Mouse (Mus musculus): Measurements from ENCODE around the gene Gm5771. TPM values are rescaled to one million over a fixed set of nuclear protein-coding genes. Genes with fewer than 3 reads are reported as not detected.
"Not testable (repeated sequence)": the region's sequence is repeated elsewhere in the genome, so short reads cannot be mapped to it uniquely, and the experiment has no call there.

Gene Gm5771
- not detected for total RNA-seq (2022)

GRCm38 (mm10) chr6:41392056-41392455 is at the start of gene Gm5771:
Gm5771 (plus strand) TSS chr6:41392356.
- DNase-seq (ENCODE audit: low spot score in 2 of 2), result not testable (repeated sequence)

- DNase-seq (ENCODE audit: low spot score in 2 of 2), result no peak
Observed at GRCm38 (mm10) chr6:41353932-41354331, 38.2 kb upstream of the Gm5771 start, which contains the start of gene Try10. Try10 (plus strand) TSS chr6:41354105.

GRCm38 (mm10) chr6:41373772-41374171 is 18.4 kb upstream of the Gm5771 start:
- not testable (repeated sequence) for DNase-seq (ENCODE audit: low spot score in 2 of 2)

- not testable (repeated sequence) for DNase-seq (ENCODE audit: low spot score in 2 of 2)
Observed at GRCm38 (mm10) chr6:41377578-41377977, 14.6 kb upstream of the Gm5771 start, which contains the start of gene Prss3. Prss3 (minus strand) TSS chr6:41377678.

DNA sequence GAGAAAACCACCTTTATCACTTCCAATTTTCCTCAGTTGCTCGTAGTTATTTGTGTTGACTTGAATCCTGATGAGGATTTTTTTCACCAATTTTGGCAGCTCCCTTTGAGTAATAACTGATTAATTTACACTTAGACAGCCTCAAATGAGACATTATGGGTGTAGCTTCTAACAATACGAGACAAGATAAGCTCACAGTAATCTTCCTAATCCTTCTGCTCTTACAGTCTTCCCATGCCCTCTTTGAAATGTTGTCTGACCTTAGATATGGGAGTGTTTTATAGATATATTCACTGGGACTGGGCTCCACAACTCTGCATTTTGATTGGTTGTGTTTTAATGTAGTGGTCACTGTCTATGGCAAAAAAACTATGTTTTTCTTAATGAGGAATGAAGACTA is 5.4 kb upstream of the Gm5771 start:
- no peak for DNase-seq (ENCODE audit: low spot score in 2 of 2)

GRCm38 (mm10) chr6:41391640-41392039 is 516 bp upstream of the Gm5771 start:
- not testable (repeated sequence) for DNase-seq (ENCODE audit: low spot score in 2 of 2)

DNA sequence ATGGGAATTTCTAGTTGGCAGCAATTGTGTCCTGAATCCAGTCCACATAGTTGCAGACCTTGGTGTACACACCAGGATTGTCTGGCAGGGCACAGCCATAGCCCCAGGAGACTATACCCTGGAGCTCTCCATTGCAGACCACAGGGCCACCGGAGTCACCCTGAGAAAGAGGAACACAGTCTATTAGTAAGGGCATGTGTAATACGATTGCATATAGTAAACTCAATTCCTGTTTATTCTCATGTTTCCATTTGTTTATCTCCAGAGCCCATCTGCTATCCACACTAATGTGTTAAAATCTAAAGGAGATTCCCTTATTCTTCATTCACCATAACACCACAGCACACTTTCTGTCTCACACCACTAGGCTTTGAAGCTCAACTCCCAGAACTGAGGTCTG is 50.1 kb downstream of the Gm5771 start:
- not testable (repeated sequence) for DNase-seq (ENCODE audit: low spot score in 2 of 2)

GRCm38 (mm10) chr6:41446045-41446444 is 53.9 kb downstream of the Gm5771 start, which contains the start of gene Gm10334:
Gm10334 (minus strand) TSS chr6:41446145.
- not testable (repeated sequence) for DNase-seq (ENCODE audit: low spot score in 2 of 2)

Other genes starting within 250 kb of the Gm5771 start
- gene Try4, start 90.1 kb upstream of the Gm5771 start, total RNA-seq (2022), result not detected
- gene Try5, start 75.5 kb upstream of the Gm5771 start, total RNA-seq (2022), result not detected
- gene Try10, start 38.3 kb upstream of the Gm5771 start, total RNA-seq (2022), result not detected
- under 1 TPM in 1 of 4 experiments, not detected in 3; 0.49 TPM for gene Prss3, start 14.7 kb upstream of the Gm5771 start, total RNA-seq (2022)
- gene Gm10334, start 53.8 kb downstream of the Gm5771 start, total RNA-seq (2022), result 1 to 10 TPM in 2 of 4 experiments, under 1 TPM in 1, not detected in 1; 0.66 to 1.3 (median 1.2) TPM
- not detected for gene Prss1, start 66.6 kb downstream of the Gm5771 start, total RNA-seq (2022)
- gene Prss2, start 129.4 kb downstream of the Gm5771 start, total RNA-seq (2022), result not detected
- gene Ephb6, start 213.1 kb downstream of the Gm5771 start, total RNA-seq (2022), result 100 to 1,000 TPM; 120 to 138 (median 128) TPM
- gene Trpv6, start 244.0 kb downstream of the Gm5771 start, total RNA-seq (2022), result 1 to 10 TPM; 2.3 to 2.8 (median 2.6) TPM

Data from left cerebral cortex, adult 8-10 months (tissue).